Mouse (Mus musculus) spleen, embryonic (tissue): ENCODE results near the gene Stx1a.
"Not testable (repeated sequence)": the region's sequence is repeated elsewhere in the genome, so short reads cannot be mapped to it uniquely, and the experiment has no call there.

Experiments used
- CTCF ChIA-PET: fragments of 350-600 bp; sonication (Branson Sonifier 250); formaldehyde crosslinking; loops from one replicate; lab custom pipeline; 2022; lab: Charles Lee

Stx1a gene

GRCm38 (mm10) chr5:135037946-135038345 lies 14.7 kb downstream of the Stx1a start:
- CTCF ChIA-PET: no interaction called here

- CTCF ChIA-PET: no interaction called here
These were observed 16.3 kb downstream of the Stx1a start for GRCm38 (mm10) chr5:135039541-135039940.

- CTCF ChIA-PET: no interaction called here
These were observed 16.8 kb downstream of the Stx1a start for GRCm38 (mm10) chr5:135040059-135040458.

DNA sequence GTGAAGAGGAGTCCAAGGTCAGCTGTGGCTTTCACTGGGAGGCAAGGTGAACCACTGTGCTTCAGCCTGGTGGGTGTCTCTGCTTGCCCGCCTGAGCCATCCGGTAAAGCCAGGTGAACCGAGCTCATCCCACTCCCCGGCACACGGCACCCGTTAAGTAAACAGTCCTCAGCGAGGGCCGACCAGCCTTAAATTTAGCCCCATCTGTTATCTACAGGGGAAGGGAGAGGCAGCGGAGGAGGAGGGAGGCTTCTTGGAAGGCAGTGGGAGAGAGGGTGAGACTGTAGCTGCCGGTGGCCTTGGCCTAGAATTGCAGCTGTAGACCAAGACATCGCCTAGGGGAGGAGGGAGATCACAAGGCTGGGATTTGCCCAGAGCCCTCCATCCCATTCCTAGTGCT lies 17.5 kb downstream of the Stx1a start:
- CTCF ChIA-PET: interaction anchor here (0.6 kb wide), 2 partner anchors 109 to 267 kb away, joined by 8 to 15 read pairs; partner anchors contain the start of gene Tbl2

- CTCF ChIA-PET: interaction anchor here (0.7 kb wide), 1 partner anchor 65 kb away, joined by 16 read pairs; no protein-coding TSS in a partner anchor
These were observed 19.0 kb downstream of the Stx1a start for GRCm38 (mm10) chr5:135042105-135042788.

GRCm38 (mm10) chr5:135044575-135044974 lies 21.3 kb downstream of the Stx1a start:
- CTCF ChIA-PET: no interaction called here

DNA sequence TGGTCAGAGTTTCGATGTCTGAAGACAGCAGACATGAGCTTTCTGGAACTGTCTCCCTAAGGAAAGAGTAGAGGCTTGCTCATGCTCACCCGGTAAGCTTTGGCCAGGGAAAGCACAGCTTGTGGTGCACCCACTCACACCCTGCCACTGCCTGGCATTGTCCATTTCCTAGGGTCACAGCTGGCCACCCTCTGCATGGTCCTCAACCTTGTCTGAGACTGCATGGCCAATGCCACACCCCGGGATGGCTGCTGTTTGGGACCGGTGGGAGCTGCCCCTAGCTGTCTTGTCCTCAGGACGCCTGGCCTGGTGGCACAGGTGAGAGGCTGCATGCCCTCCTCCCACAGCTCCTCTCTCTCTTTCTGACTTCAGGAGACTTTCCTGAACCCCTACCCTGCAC lies 25.3 kb downstream of the Stx1a start:
- CTCF ChIA-PET: no interaction called here

DNA sequence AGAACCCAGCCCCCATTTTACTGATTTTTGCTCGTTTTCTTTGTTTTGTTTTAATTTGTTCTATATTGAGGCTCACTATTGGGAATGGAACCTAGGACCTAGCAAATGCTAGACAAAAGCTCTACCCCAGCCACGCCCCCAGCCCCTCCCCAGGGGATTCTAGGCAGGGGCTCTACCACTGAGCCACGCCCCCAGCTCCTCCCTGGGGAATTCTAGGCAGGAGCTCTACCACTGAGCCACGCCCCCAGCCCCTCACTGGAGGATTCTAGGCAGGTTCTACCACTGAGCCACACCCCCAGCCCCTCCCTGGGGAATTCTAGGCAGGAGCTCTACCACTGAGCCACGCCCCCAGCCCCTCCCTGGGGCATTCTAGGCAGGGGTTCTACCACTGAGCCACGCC lies 26.0 kb downstream of the Stx1a start:
- CTCF ChIA-PET: not testable (repeated sequence)

DNA sequence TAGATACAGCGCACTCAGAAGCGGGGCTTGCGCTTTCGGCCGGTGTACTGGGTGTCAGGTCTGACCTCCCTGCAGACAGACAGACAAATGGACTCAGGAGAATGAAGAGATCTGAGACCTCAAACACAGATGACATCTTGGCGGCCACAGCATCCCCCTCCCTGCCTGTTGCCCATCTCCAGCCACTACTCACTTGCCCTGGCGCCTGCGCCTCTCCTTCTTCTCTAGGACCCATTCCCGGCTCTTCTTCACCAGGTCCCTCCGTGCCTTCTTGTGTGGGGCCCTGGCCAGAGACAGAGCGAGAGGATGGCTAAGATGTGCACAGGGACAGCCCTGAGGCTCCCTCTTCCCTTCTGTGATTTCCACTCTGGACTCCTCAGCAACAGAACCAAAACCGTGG lies 30.1 kb downstream of the Stx1a start:
- CTCF ChIA-PET: no interaction called here

- CTCF ChIA-PET: interaction anchor here (0.6 kb wide), 1 partner anchor 167 kb away, joined by 4 read pairs; no protein-coding TSS in a partner anchor
These were observed 40.5 kb downstream of the Stx1a start, which contains the start of gene Dnajc30 for GRCm38 (mm10) chr5:135063629-135064381. Dnajc30 (plus strand) TSS chr5:135064202.

- CTCF ChIA-PET: no interaction called here
These were observed 41.1 kb downstream of the Stx1a start for GRCm38 (mm10) chr5:135064382-135064766.

DNA sequence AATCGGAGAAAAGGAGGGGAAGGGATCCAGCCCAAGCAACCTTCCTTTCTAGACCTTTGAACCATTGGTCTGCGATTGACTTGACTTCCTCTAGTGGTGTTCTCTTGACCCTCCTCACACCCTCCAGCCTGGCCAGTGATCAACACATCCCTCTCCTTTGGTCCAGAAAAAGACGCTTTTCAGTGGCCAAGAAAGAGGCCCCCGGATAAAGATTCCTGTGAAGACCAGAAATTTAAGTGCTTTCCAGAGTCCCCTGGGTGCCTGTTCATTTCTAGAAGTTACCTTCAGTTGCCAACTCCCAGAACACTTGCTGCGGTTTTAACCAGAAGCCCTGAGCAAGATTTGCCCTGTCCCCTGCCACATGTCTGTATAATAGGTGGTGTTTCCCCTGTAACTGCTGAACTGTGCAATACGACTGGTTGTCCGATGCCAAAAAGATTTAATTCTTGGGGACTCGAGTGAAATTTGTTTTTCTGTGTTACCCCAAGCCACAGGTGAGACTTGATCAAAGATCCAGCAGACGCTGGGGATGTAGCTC lies 41.7 kb downstream of the Stx1a start, which contains the start of gene Bud23:
TSS of gene Bud23 (minus strand) at position 51 of the 538 bp plus-strand sequence.
- CTCF ChIA-PET: not testable (repeated sequence)

- CTCF ChIA-PET: interaction anchor here (0.5 kb wide), 1 partner anchor 11 kb away, joined by 8 read pairs; no protein-coding TSS in a partner anchor
These were observed 42.7 kb downstream of the Stx1a start for GRCm38 (mm10) chr5:135066008-135066407.

DNA sequence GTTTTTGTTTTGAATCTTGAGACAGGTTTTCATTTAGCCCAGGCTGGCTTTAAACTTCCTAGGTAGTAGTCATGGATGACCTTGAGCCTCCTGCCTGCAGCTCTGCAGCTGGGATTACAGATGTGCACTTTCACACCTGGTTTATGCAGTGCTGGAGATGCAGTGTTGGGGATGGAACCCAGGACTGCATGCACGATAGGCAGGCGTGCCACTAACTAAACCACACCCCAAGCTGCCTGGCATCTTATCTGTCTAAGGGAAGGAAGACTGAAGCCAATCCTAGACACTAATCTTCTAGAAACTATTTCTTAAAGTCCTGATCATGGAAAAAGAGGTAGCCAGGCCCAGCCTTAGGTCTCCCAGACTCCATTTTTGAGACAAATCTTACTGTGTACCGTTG lies 47.2 kb downstream of the Stx1a start:
- CTCF ChIA-PET: no interaction called here

GRCm38 (mm10) chr5:135072061-135072460 lies 48.8 kb downstream of the Stx1a start:
- CTCF ChIA-PET: no interaction called here

DNA sequence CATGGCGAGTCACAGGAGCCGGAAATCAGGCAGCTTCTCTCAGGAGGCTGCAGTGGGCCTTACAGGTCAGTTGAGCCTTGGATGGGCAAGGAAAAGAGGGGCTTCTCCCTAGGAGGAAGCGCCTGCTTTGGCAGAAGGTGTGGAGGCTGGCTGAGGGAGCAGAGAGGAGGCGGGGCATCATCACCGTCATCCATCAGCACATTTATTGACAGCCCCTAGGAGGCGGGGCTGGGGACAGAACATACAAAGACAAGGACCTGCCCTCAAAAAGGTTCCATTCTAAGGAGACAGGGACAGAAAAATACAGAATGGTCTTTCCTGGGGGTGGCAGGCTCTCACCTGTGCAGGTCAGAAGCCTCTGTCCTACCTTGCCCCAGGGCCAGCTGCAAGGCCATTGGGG lies 49.4 kb downstream of the Stx1a start:
- CTCF ChIA-PET: no interaction called here

DNA sequence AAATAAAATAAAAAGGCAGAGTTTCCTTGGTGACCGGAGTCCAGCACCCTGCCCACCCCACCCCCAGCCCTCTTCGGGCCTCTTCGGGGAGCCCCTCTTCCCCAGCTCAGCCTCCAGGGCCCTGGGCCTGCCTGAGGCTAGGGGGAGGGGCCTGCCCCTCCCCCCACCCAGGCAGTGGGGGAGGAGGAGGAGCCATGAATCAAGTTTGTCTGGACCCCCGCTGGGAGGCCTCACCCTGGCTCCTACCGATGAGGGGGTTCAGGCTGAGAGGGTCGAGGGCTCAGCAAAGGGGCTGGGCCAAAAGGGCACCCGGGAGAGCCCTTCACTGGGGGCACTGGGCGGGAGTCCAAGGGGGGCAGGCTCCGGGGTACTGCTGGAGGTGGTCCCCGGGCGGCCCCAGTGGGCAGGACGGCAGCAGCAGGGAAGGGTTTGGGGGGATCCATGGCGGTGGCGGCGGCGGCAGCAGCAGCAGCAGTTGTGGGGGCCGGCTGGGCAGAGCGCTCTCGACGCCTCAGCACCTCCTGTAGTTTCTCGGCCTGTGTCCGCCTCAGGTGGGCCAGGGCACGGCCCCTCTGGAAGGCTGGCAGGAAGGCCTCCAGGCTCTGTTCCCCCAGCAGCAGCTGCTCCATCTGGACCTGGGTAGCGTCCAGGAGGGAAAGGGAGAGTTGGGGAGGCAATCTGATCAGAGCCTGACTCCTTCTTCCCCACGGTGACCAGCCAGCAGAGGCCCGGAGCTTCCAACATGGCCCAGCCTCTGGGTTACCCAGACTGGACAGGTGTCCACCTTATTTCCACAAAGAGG lies 50.3 kb downstream of the Stx1a start:
- CTCF ChIA-PET: no interaction called here

DNA sequence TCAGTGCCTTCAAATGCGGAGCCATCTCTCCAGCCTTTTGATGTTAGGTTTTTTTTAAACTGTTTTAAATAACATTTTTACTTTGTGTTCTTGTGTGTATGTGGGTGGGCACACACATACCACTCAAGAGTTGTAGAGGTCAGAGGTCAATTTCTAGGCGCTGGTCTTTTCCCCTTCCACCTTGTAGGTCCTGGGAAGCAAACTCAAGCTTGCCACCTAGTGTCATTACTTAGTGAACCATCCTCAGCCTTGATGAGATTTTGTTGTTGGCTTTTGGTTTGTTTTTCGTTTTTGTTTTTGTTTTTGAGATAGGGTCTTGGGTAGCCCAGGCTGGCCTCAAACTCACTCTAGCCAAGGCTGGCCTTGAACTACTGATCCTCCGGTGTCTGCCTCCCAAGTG lies 52.4 kb downstream of the Stx1a start:
- CTCF ChIA-PET: no interaction called here

GRCm38 (mm10) chr5:135076368-135076767 lies 53.1 kb downstream of the Stx1a start:
- CTCF ChIA-PET: no interaction called here

DNA sequence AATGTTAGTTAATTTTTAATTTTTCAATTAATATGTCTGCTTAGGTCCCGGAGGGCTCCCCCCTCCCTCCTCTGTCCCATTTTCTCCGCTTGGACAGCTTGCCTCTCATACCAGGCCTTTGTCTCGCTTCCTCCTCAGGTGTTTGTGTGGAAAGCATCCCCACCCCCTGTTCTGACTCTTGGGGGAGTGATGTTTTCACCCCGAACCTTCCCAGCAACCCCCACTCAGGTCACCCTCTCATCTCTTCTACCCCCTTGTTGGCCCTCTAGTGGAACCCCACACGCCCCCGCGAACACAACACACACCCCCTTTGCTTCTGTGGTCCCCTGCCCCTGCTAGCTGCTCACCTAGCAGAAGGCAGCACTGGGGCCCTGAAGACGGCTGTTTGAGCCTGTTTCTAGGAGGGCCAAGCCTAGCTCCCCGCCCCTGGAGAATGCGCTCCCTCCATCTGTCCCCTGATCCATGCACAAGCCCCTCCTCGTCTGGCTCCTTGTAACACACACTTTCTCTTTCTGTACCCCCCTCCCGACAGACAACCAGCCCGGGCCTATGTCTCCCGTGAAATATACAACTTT lies 53.7 kb downstream of the Stx1a start:
- CTCF ChIA-PET: interaction anchor here (0.8 to 1.1 kb wide), 2 partner anchors 11 to 62 kb away, joined by 4 to 8 read pairs; no protein-coding TSS in a partner anchor
